Mouse (Mus musculus) midbrain, embryonic 11.5 days (tissue): ENCODE data around the gene Mgat4e. TPM values are rescaled to one million over a fixed set of nuclear protein-coding genes. Genes with fewer than 3 reads are reported as not detected.

Source experiments
- ATAC-seq: fragments of 200-750 bp; cut with Nextera tagmentation; 2 replicates; pipeline ENCODE4 v1.8.0; 2017; ENCODE audit warnings: moderate TSS enrichment, moderate library complexity; ENCODE audit not compliant: low FRiP score
- DNase-seq: peaks from one replicate; pipeline ENCODE4 v3.0.0; 2015; ENCODE audit warnings: low spot score; ENCODE audit errors: missing footprints
- H3K27ac ChIP-seq: fragments of 300-500 bp; sonication (generic); 2 replicates; pipeline ENCODE4 v1.5.1; 2014; ENCODE audit warnings: low read depth, low read length
- H3K27me3 ChIP-seq: fragments of 300-500 bp; sonication (generic); 2 replicates; pipeline ENCODE4 v1.6.1; 2014; ENCODE audit warnings: mild to moderate bottlenecking, low read length, moderate library complexity, mixed read lengths; ENCODE audit not compliant: control insufficient read depth, insufficient read depth
- H3K36me3 ChIP-seq: fragments of 300-500 bp; sonication (generic); 2 replicates; pipeline ENCODE4 v1.6.1; 2014; ENCODE audit warnings: mild to moderate bottlenecking, low read length, moderate library complexity, mixed read lengths; ENCODE audit not compliant: control insufficient read depth, insufficient read depth
- H3K4me1 ChIP-seq: fragments of 300-500 bp; sonication (generic); 2 replicates; pipeline ENCODE4 v1.6.1; 2014; ENCODE audit warnings: low read length; ENCODE audit not compliant: control insufficient read depth, insufficient read depth
- H3K4me2 ChIP-seq: fragments of 300-500 bp; sonication (generic); 2 replicates; pipeline ENCODE4 v1.6.1; 2014; ENCODE audit warnings: mild to moderate bottlenecking, moderate library complexity
- H3K4me3 ChIP-seq: fragments of 300-500 bp; sonication (generic); 2 replicates; pipeline ENCODE4 v1.5.1; 2014; ENCODE audit warnings: low read depth, low read length
- H3K9ac ChIP-seq: fragments of 300-500 bp; sonication (generic); 2 replicates; pipeline ENCODE4 v1.6.1; 2014; ENCODE audit warnings: low read length
- H3K9me3 ChIP-seq: fragments of 300-500 bp; sonication (generic); 2 replicates; pipeline ENCODE4 v1.6.1; 2016; ENCODE audit warnings: low read length; ENCODE audit not compliant: control insufficient read depth
- WGBS: fragments of 180-500 bp; shearing (Covaris S2); extraction: QIAGEN DNeasy Blood & Tissue Kit; methylation state at CpG from one replicate; pipeline ENCODE4 v1.1.7; 2014; 5-methylcytosine and 5-hydroxymethylcytosine counted together
- polyA plus RNA-seq: library from polyadenylated mRNA; unstranded; fragments of >200 nt; fragmentation: Nextera tagmentation; extraction: Ambion mirVana; gene quantifications from 2 replicates; pipeline ENCODE4 v1.2.1, GENCODE M21; 2014

Gene Mgat4e
- polyA plus RNA-seq, 1 experiment from 2014 or later = not detected

DNA sequence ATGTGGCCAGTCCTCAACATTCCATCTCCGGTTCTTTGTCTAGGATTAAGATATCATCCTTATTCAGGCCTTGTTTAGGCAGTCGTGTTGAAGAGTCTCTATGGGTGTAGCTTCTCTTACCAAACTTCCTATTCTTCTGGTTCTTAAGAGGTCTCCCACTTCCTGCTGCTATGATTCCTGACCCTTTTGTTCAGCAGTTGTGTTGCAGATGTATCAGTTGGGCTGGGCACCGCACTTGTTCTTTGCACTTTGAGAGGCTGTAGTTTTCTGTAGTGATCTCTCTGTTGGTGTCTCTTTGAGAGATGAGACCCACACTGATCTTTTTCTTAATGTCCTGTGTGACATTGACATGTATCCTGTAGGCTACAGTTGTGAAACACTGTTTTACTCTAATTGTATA lies 21.1 kb upstream of the Mgat4e start:
- H3K4me2 ChIP-seq = no peak overlapping the region
- no peak overlapping the region for H3K27ac ChIP-seq
- WGBS = 48% methylated on average over 3 of the region's 3 CpGs
- no peaks in the 10 kb centered on the region for H3K36me3 ChIP-seq
- no peak for DNase-seq
- H3K27me3 ChIP-seq = no peaks in the 10 kb centered on the region
- no peak overlapping the region for H3K4me3 ChIP-seq
- ATAC-seq = no peak
- no peaks in the 10 kb centered on the region for H3K4me1 ChIP-seq
- no peak overlapping the region for H3K9ac ChIP-seq
- no peaks in the 10 kb centered on the region for H3K9me3 ChIP-seq

DNA sequence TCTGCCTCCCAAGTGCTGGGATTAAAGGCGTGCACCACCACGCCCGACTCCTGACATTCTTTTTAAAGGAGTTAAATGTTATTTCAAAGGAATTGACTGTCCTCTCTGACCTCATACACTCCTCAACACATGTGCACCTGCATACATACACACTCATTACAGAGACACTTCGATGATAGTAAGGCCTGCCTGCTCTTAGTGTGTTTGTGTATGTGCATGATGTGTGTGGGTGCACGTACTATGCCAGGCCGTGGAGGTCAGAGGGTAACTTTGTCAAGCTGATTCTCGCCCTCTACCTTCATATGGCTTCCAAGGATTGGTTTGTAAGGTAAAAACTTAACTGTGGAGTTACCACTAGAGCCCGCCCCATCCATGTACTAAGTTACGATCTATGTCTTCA lies 20.7 kb upstream of the Mgat4e start:
- Histone ChIP-seq H3K4me3 (no peak overlapping the region), H3K9me3 (no peaks in the 10 kb centered on the region), H3K36me3 (no peaks in the 10 kb centered on the region), H3K4me2 (no peak overlapping the region), H3K4me1 (no peaks in the 10 kb centered on the region; the same call in 1 of the 2 replicates), H3K27me3 (no peaks in the 10 kb centered on the region), H3K27ac (no peak overlapping the region), H3K9ac (no peak overlapping the region)
- DNase-seq = no peak
- 93% methylated on average over 9 of the region's 9 CpGs for WGBS
- ATAC-seq = no peak

DNA sequence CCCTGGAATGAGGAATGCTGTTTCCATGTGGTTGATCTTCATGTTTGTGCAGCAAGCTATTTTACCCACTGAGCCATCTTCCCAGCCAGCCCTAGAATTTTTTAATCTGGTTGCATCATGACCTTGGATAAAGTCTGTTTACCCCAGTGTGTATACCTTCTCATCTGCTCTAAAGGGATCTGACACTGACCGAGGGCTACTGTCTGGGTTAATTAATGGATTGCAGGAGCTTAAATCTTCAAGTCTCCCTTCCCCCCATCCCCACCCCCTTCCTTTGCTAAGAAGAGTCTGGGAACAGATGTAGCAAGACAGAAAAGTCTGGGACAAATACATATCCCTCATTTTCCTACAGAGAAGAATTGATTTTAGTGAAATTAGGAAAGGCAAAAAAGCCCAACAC lies 18.0 kb upstream of the Mgat4e start:
- Histone ChIP-seq H3K27ac (no peak overlapping the region), H3K27me3 (no peaks in the 10 kb centered on the region), H3K9ac (no peak overlapping the region), H3K4me3 (no peak overlapping the region), H3K36me3 (no peaks in the 10 kb centered on the region), H3K4me2 (no peak overlapping the region), H3K9me3 (no peaks in the 10 kb centered on the region), H3K4me1 (peaks cover 3% of the 10 kb centered on the region; the same call in 1 of the 2 replicates)
- no peak for ATAC-seq
- DNase-seq = no peak
- WGBS = 41% methylated on average over 1 of the region's 1 CpGs

DNA sequence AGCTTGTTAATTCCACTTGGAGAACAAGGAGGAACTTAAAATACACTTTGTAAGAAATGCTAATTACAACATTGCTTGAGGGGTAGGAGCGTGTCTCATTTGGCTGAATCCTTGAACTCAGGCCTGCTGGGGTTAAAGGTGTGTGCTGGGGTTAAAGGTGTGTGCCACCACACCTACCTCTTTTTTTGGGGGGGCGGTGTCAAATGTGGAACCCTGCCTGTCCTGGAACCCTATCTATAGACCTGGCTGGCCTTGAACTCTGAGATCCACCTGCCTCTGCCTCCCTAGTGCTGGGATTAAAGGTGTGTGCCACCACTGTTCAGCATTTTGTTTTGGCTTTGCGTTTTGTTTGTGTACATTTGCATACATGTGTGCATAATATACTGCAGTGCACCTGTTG lies 14.2 kb upstream of the Mgat4e start:
- peak; percentile 78 for DNase-seq
- Histone ChIP-seq H3K4me3 (no peak overlapping the region), H3K9ac (no peak overlapping the region), H3K4me2 (no peak overlapping the region), H3K9me3 (no peaks in the 10 kb centered on the region), H3K36me3 (no peaks in the 10 kb centered on the region), H3K27ac (no peak overlapping the region), H3K4me1 (peaks cover 10% of the 10 kb centered on the region; the same call in 1 of the 2 replicates), H3K27me3 (no peaks in the 10 kb centered on the region)
- WGBS = 85% methylated on average over 3 of the region's 3 CpGs
- no peak for ATAC-seq

DNA sequence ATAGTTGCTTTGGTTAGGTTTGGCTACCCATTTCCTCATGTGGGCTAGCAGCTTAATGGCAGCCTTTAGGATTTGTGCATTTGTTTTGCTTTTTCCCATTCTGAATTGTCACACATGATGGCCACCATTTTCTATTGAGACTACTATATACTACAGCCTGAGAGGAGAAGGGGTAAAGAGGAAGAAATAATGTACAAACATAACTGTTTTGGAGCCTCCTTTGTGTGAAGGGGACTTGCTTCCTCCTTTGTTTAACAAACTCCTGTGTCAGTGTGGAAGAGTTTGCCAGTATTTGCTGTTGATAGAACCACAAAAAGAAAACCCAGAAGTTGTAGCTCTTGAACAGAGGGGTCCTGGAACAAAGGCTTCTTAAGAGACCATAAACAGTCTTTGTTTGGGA lies 13.0 kb upstream of the Mgat4e start:
- peak; percentile 84 for DNase-seq
- peak overlapping the region; percentile 100 for H3K4me3 ChIP-seq
- H3K36me3 ChIP-seq = no peaks in the 10 kb centered on the region
- H3K4me2 ChIP-seq = peak overlapping the region; percentile 72
- H3K27me3 ChIP-seq = no peaks in the 10 kb centered on the region
- no peak for ATAC-seq
- no peaks in the 10 kb centered on the region for H3K9me3 ChIP-seq
- H3K9ac ChIP-seq = peak overlapping the region; percentile 99
- peaks cover 10% of the 10 kb centered on the region; the same call in 1 of the 2 replicates for H3K4me1 ChIP-seq
- no peak overlapping the region for H3K27ac ChIP-seq

DNA sequence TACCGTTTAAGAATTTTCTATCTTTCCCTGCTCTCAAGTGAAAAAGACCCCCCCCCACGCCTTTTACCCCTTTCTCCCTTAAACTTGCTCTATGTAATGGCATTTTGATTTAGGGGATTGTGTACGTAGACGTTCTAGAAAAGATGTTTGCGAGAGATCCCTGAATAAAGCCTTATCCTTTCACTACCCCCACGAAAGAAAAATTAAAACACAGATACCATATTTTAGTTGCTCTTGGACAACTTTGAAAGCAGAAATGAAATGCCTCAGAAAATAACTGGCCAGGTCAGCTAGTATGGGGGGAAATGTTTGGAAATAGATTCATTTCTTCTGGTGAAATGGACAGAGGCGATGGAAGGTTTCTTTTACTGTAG lies 12.3 kb upstream of the Mgat4e start:
- peak overlapping the region; percentile 72 for H3K4me2 ChIP-seq
- no peaks in the 10 kb centered on the region for H3K27me3 ChIP-seq
- H3K36me3 ChIP-seq = no peaks in the 10 kb centered on the region
- DNase-seq (no peak), ATAC-seq (no peak)
- peak overlapping the region; percentile 99 for H3K9ac ChIP-seq
- H3K9me3 ChIP-seq = no peaks in the 10 kb centered on the region
- H3K4me1 ChIP-seq = peaks cover 13% of the 10 kb centered on the region; the same call in 1 of the 2 replicates
- WGBS = 8% methylated on average over 7 of the region's 7 CpGs
- no peak overlapping the region for H3K27ac ChIP-seq
- H3K4me3 ChIP-seq = peak overlapping the region; percentile 100

DNA sequence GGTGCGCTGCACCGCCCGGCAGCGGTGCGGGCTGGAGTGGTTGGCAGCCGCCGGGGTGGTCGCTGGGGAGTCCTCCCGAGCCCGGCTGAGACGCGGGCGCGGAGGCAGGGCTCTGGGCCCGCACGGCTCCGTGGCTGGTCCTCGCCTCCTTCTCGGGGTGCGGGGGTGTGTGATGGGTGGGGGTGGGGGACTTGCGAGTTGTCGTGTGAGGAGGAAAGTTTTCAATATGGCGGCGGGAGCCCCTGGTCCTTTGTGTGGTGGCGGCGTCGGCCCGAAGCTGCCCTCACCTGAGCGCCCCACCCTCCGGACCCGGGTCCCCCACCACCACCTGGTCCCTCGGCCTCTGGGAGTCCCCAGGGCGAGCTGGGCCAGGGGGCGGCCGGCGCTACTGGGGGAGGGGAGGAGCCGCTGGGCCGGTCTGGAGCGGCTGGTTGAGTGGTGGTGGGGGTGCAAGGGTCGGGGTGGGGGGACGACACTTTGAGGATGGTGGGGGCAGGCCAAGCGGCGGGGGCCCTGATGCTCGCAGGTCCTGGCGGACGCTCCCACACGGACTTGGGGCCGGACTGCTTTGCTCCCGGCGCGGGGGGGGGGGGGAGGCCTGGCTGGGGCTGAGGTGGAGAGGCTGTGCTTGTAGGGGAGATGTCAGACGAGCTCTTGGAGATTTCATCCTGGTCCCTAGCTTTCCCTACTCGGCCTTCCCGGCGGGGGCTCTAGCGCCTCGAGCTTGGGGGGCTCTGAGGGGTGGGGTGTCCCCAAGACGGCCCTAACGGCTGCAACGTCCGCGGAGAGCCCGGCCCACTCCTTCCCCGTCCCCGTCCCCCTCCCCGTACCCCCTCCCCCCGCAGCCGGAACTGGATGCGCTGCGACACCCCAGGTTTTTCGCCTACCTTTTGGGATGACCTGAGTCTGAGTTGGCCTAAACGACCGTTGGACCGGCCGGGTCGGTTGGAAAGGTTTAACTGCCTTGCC lies 11.6 kb upstream of the Mgat4e start:
- Histone ChIP-seq H3K9me3 (no peaks in the 10 kb centered on the region), H3K4me3 (peak overlapping the region; percentile 100), H3K9ac (peak overlapping the region; percentile 99), H3K27ac (peak overlapping the region; percentile 89), H3K27me3 (no peaks in the 10 kb centered on the region), H3K4me1 (peaks cover 15% of the 10 kb centered on the region; the same call in 1 of the 2 replicates), H3K4me2 (peak overlapping the region; percentile 72), H3K36me3 (no peaks in the 10 kb centered on the region)
- ATAC-seq (peak; percentile 33), DNase-seq (peak; percentile 95)
- 1% methylated on average over 65 of the region's 76 CpGs for WGBS

DNA sequence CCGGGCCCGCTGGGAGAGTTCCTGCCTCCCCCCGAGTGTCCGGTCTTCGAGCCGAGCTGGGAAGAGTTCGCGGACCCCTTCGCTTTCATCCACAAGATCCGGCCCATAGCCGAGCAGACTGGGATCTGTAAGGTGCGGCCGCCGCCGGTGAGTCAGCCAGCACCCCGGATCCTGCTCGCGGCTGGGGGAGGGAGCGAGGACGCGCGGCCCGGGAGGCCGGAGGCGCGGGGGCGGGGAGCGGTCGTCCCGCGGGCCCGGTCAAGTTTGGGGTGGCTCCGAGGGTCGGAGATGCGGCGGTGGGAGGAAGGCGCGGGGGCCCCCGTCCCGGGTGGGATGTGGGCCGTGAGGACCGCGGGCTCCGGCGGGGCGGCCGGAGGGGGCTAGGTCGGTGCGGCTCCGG lies 10.9 kb upstream of the Mgat4e start:
- Histone ChIP-seq H3K9ac (peak overlapping the region; percentile 99), H3K36me3 (no peaks in the 10 kb centered on the region), H3K4me2 (peak overlapping the region; percentile 72), H3K27me3 (peaks cover 4% of the 10 kb centered on the region; the same call in 1 of the 2 replicates), H3K9me3 (no peaks in the 10 kb centered on the region), H3K4me1 (peaks cover 17% of the 10 kb centered on the region), H3K27ac (peak overlapping the region; percentile 89), H3K4me3 (peak overlapping the region; percentile 100)
- DNase-seq (no peak), ATAC-seq (peak; percentile 1; the same call in 1 of the 2 replicates)
- WGBS = under 1% methylated on average over 46 of the region's 50 CpGs

DNA sequence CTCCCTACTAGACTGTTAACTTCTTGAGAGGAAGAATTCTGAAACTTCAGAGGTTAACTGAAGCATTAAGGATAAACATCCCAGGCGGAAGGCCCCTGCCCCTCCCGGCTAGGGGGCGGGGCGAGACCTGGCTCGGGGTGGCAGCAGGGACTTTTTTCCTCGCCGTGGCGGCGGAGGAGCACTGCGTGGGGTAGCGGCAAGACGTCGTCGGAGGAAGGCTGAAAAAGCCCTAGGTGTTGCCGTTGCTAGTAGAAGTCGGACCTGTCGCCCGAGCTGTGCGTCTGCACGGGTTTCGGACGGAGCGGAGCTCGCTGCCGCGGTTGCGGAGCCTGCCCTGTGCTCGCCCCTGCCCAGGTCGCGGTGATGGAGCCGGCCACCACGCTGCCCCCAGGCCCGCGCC lies 10.5 kb upstream of the Mgat4e start, which contains the start of gene Kdm5b:
Gene Kdm5b (plus strand): TSS at position 196 of the 400 bp plus-strand sequence.
- peak within 1 kb of the TSS; percentile 100 for H3K4me3 ChIP-seq
- H3K4me1 ChIP-seq = peaks cover 17% of the 10 kb centered on the region
- H3K27me3 ChIP-seq = peaks cover 4% of the 10 kb centered on the region; the same call in 1 of the 2 replicates
- H3K27ac ChIP-seq = peak within 1 kb of the TSS; percentile 89
- no peaks in the 10 kb centered on the region for H3K36me3 ChIP-seq
- peak within 1 kb of the TSS; percentile 99 for H3K9ac ChIP-seq
- H3K4me2 ChIP-seq = peak within 1 kb of the TSS; percentile 72
- under 1% methylated on average over 34 of the region's 34 CpGs for WGBS
- no peaks in the 10 kb centered on the region for H3K9me3 ChIP-seq
- ATAC-seq (peak; percentile 20), DNase-seq (peak; percentile 99)
